Mouse (Mus musculus): ENCODE data around the gene Arrb1.

DNA sequence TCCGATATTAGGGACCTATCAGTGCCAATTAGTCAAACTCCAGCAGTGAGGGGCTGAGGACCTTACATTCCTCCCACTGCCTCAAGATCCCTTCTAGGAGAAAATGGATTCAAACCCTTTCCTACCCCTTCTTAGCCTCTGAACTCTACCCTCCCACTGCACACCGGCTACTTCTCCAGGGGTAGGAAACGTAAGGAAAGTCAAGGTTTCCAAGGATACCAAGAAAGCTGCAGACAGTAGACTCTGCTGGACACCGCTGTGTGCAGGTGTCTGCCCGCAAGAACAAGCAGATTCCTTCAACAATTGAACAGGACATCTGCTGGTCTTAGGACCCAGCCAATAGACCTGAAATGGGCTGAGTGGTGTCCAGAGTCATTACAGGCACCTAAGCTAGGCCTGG is 765 bp upstream of the Arrb1 start:
- TF ChIP-seq CTCF (IDR thresholded peaks at IDR 0.05; ENCODE audit: borderline replicate concordance, control insufficient read depth, extremely low read depth, insufficient read depth, low read length, poor library complexity) (no peak), POLR2A (IDR thresholded peaks at IDR 0.05; ENCODE audit: control insufficient read depth, extremely low read depth, insufficient read depth, low read length, poor library complexity) (no peak)
